Mouse (Mus musculus) left cerebral cortex, adult 2 months (tissue): ENCODE data around the gene Srsf3. TPM values are rescaled to one million over a fixed set of nuclear protein-coding genes. Genes with fewer than 3 reads are reported as not detected.
"Not testable (repeated sequence)": the region's sequence is repeated elsewhere in the genome, so short reads cannot be mapped to it uniquely, and the experiment has no call there.

Experiments
- DNase-seq, 2 experiments: peaks; one replicate each; pipeline ENCODE4 v3.0.0; 2021 to 2022; ENCODE audit warnings: low spot score in 2 of 2, mixed read lengths in 1 of 2; ENCODE audit errors: extremely low spot score in 1 of 2
- H3K27ac ChIP-seq: fragments of 200-600 bp; 2 replicates; pipeline ENCODE4 v1.8.1; 2022
- H3K4me3 ChIP-seq: fragments of 200-600 bp; 2 replicates; pipeline ENCODE4 v1.8.1; 2022
- CTCF ChIP-seq: fragments of 200-600 bp; IDR thresholded peaks from 2 replicates; pipeline ENCODE4 v1.8.1; 2022; ENCODE audit warnings: antibody characterized with exemption, mild to moderate bottlenecking, moderate library complexity
- intact Hi-C: fragments of 180-260 bp; cut with DNase I; formaldehyde crosslinking; loops from one replicate; pipeline ENCODE4 v1.15.1; 2025
- total RNA-seq, 2 experiments: library from RNA; stranded (reverse); gene quantifications; 2 replicates each; pipeline ENCODE4 v1.2.3; 2021

The Srsf3 gene
- total RNA-seq, 2 experiments from 2014 or later = 113 to 114 TPM

DNA sequence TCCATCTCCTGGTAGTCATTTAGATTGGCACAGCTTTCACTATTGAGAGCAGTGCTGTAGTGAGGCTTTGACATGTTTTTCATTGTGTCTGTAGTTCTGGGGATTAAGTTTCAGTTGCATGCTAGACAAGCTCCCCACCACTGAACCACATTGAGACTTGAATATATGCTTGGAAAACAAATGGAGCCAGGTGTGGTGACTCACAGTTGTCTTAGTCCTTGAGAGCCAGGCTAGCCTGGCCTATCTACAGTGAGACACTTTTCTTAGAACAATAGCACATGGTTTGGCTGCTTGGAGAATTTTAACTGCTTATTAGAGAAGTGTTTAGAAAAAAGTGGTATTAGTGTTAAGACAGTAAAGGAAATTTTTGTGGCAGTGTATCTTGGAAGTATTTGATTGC, 1.8 kb downstream of the Srsf3 start:
- TF ChIP-seq CTCF = no peak
- peak overlapping the region; percentile 87 for H3K4me3 ChIP-seq
- DNase-seq = no peak
- intact Hi-C loops = no loop called here
- no peak overlapping the region for H3K27ac ChIP-seq

GRCm38 (mm10) chr17:29035506-29035905, 3.1 kb downstream of the Srsf3 start:
- intact Hi-C loops = no loop called here
- H3K27ac ChIP-seq = no peak overlapping the region
- H3K4me3 ChIP-seq = no peak overlapping the region; the same call in 1 of the 2 replicates
- no peak for DNase-seq
- no peak for TF ChIP-seq CTCF

- no peak overlapping the region for H3K27ac ChIP-seq
- no peak overlapping the region for H3K4me3 ChIP-seq
- no peak for DNase-seq
- no peak for TF ChIP-seq CTCF
- intact Hi-C loops = no loop called here
These were observed 6.9 kb downstream of the Srsf3 start for GRCm38 (mm10) chr17:29039351-29039750.

DNA sequence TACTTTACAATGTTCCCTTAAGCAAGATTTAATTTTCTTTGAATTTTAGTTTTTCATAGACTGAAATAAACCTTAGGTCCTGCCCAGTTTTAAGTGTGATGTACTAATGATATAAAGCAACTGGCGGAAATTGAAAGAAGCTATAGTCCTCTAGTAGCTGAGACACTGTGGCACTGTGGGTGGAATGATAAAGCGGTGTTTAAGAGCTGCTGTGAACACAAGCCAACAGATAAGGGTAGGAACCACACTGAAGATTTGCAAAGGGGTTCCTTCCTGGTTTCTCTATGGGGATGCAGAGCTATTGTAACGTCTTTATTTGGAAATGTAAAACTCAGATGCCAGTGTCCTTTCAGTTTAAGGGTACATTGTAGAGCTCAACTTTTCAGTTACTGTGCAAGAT, 9.2 kb downstream of the Srsf3 start:
- intact Hi-C loops, DNase-seq, H3K27ac ChIP-seq, H3K4me3 ChIP-seq: not testable (repeated sequence)

DNA sequence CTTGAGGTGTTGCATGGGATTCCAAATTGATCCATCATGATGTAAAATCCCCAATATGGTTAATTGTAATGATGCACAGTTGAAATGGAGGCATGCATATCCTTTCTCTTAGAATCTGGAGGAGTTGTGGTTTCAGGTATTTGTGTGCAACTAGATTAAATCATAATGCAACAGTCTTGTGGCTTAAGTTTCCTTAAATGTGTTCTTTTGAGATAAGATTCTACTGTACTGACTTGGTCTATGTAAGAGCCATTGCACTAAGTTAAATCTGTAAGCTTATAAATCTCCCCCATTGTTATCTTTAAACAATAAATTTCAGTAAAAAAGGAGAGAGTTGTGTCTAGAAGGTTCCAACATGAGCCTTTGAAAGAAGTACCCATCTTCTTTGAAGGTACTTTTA, 10.1 kb downstream of the Srsf3 start:
- TF ChIP-seq CTCF = no peak
- no peak overlapping the region for H3K27ac ChIP-seq
- no peak overlapping the region for H3K4me3 ChIP-seq
- DNase-seq = no peak
- intact Hi-C loops = no loop called here

GRCm38 (mm10) chr17:29043583-29043982, 11.2 kb downstream of the Srsf3 start:
- no peak for DNase-seq
- TF ChIP-seq CTCF = no peak

GRCm38 (mm10) chr17:29044146-29044924, 11.9 kb downstream of the Srsf3 start:
- H3K4me3 ChIP-seq = no peak overlapping the region
- no peak for DNase-seq
- H3K27ac ChIP-seq = no peak overlapping the region
- intact Hi-C loops = no loop called here
- no peak for TF ChIP-seq CTCF

More at GRCm38 (mm10) chr17:29043583-29043982, 11.2 kb downstream of the Srsf3 start:
- Histone ChIP-seq H3K4me3 (no peak overlapping the region), H3K27ac (no peak overlapping the region)
- intact Hi-C loops = no loop called here

- intact Hi-C loops = loop anchor here (5.0 kb wide), 1 partner anchor 202 kb away; no protein-coding TSS in a partner anchor
- TF ChIP-seq CTCF = peak; percentile 80
- DNase-seq = no peak
- no peak overlapping the region for H3K4me3 ChIP-seq
- no peak overlapping the region for H3K27ac ChIP-seq
These were observed 12.5 kb downstream of the Srsf3 start for GRCm38 (mm10) chr17:29044925-29045319.

- no peak for TF ChIP-seq CTCF
- Histone ChIP-seq H3K4me3 (no peak overlapping the region), H3K27ac (no peak overlapping the region)
- intact Hi-C loops = loop anchor here (5.0 kb wide), 1 partner anchor 201 kb away; no protein-coding TSS in a partner anchor
- no peak for DNase-seq
These were observed 13.5 kb downstream of the Srsf3 start for GRCm38 (mm10) chr17:29045741-29046530.

DNA sequence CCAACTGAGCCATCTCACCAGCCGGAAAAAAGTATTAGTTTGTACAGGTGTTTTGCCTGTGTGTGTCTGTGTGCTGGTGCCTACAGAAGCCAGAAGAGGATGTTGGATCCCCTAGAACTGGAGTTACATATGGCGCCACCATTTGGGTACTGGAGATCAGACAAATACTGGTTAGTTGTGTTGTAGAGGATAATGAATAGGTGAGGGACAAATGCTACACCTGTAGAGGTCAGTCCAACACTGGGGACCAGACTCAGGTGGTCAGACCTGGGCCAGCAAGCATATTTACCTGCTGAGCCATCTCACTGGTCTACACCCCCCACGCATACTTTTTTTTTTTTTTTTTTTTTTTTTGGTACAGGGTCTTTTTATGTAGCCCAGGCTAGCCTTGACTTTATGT, 14.4 kb downstream of the Srsf3 start:
- no peak overlapping the region for H3K4me3 ChIP-seq
- no peak for TF ChIP-seq CTCF
- no peak for DNase-seq
- intact Hi-C loops = loop anchor here (5.0 kb wide), 1 partner anchor 200 kb away; no protein-coding TSS in a partner anchor
- H3K27ac ChIP-seq = no peak overlapping the region

DNA sequence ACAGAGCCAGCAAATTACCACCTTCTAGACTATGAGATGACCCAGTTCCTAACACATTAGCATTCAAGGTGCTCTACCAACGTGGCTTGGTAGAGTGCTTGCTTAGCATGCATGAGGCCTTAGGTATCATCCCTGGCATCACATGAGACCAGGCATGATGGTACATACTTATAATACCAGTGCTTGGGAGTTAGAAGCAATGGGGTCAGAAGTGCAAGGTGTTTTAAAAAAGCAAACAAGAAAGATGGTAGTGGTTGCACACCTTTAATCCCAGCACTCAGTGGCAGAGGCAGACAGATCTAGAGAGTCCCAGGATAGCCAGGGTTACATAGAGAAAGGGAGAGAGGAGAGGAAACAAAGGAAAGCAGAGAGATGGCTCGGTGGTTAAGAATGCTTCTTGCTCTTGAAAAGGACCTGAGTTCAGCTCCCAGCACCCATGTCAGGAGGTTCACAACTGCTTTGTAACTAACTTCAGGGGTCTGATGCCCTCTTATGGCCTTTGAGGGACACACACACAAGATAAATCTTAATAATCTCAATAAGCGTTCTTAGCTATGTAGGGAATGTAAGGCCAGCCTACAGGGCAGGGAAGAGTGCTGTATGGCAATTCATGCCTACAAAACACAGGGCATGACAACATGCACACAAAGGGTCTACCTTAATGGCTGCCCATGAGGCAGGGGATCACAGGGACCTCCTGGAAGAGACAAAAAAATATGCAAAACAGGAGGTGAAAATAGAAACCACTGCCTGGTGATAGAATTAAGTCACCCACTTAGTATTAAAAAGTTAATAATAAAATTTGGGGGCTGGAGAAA, 15.5 kb downstream of the Srsf3 start:
- Histone ChIP-seq H3K4me3 (no peak overlapping the region), H3K27ac (no peak overlapping the region)
- no peak for DNase-seq
- intact Hi-C loops = loop anchor here (5.0 kb wide), 1 partner anchor 199 kb away; no protein-coding TSS in a partner anchor
- no peak; the same call in 1 of the 2 replicates for TF ChIP-seq CTCF
